Mouse (Mus musculus) heart, embryonic 12.5 days (tissue): ENCODE measurements at regions not wholly inside any gene's neighbourhood (a gene's known extent, or its start where the extent isn't known, plus 50 kb on each side); places are given as distances from the start of the nearest gene placed in this dataset.

Experiments
- ATAC-seq: fragments of 200-750 bp; cut with Nextera tagmentation; 2 replicates; pipeline ENCODE4 v1.8.0; 2017; ENCODE audit warnings: moderate TSS enrichment, moderate library complexity; ENCODE audit not compliant: insufficient number of reproducible peaks, low FRiP score
- H3K27ac ChIP-seq: fragments of 300-500 bp; sonication (generic); 2 replicates; pipeline ENCODE4 v1.5.1; 2016; ENCODE audit warnings: mild to moderate bottlenecking, moderate library complexity; ENCODE audit not compliant: poor library complexity, severe bottlenecking
- H3K27me3 ChIP-seq: fragments of 300-500 bp; sonication (generic); replicated peaks from 2 replicates; pipeline ENCODE4 v1.6.1; 2016; ENCODE audit warnings: mild to moderate bottlenecking, moderate library complexity
- H3K36me3 ChIP-seq: fragments of 300-500 bp; sonication (generic); 2 replicates; pipeline ENCODE4 v1.6.1; 2016; ENCODE audit warnings: mild to moderate bottlenecking, moderate library complexity
- H3K4me1 ChIP-seq: fragments of 300-500 bp; sonication (generic); replicated peaks from 2 replicates; pipeline ENCODE4 v1.6.1; 2016; ENCODE audit warnings: mild to moderate bottlenecking
- H3K4me2 ChIP-seq: fragments of 300-500 bp; sonication (generic); 2 replicates; pipeline ENCODE4 v1.6.1; 2016; ENCODE audit warnings: mild to moderate bottlenecking, moderate library complexity
- H3K4me3 ChIP-seq: fragments of 300-500 bp; sonication (generic); 2 replicates; pipeline ENCODE4 v1.5.1; 2016; ENCODE audit warnings: mild to moderate bottlenecking
- H3K9ac ChIP-seq: fragments of 300-500 bp; sonication (generic); 2 replicates; pipeline ENCODE4 v1.6.1; 2016; ENCODE audit warnings: mild to moderate bottlenecking, moderate library complexity
- H3K9me3 ChIP-seq: fragments of 300-500 bp; sonication (generic); replicated peaks from 2 replicates; pipeline ENCODE4 v1.6.1; 2016; ENCODE audit warnings: mild to moderate bottlenecking, moderate library complexity
- WGBS: fragments of 180-500 bp; shearing (Covaris S2); methylation state at CpG from one replicate; pipeline ENCODE4 v1.1.7; 2016; 5-methylcytosine and 5-hydroxymethylcytosine counted together

DNA sequence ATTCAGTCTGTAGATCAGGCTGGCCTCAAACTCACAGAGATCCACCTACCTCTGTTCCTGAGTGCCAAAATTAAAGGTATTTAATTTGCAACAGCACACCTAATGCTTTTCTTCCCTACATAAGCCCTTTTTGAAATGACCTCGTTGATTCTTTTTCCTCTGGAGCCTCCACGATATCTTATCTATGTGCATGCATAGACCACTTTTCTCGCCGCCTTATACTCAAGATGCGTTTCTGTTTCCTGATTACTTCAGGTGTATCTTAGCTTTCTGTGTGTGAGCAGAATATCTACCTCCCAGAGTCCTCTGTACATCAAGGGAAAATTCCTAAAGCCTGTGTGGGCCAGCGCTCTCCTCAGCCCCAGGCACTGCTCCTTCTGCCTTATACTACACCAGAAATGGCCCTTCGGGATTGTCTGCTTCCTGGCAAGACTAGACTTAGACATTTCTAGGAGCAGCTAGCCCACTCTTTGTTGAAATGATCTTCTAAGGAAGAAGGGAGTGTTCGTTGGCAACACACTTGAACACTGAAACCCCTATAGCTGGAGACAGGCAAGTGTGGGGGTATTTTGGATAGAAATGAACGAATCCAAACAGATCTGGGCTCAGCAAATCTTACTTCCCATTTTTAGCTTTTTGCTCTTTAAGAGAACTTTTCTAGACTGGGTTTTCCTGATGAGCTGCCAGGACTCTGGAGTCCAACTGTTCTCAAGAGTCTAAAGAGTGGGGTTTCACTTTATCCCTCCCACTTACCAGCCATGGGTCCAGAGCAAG, 54.0 kb upstream of the Rbm15 start:
- Histone ChIP-seq H3K4me3 (no peak overlapping the region), H3K9me3 (no peaks in the 10 kb centered on the region), H3K9ac (no peak overlapping the region), H3K4me1 (peaks cover 18% of the 10 kb centered on the region), H3K27me3 (peaks cover 13% of the 10 kb centered on the region; the same call in 1 of the 2 replicates), H3K4me2 (no peak overlapping the region), H3K27ac (no peak overlapping the region), H3K36me3 (no peaks in the 10 kb centered on the region)
- 61% methylated on average over 9 of the region's 9 CpGs for WGBS
- ATAC-seq: no peak

GRCm38 (mm10) chr3:107386432-107386831, 53.0 kb upstream of the Rbm15 start:
- no peaks in the 10 kb centered on the region for H3K36me3 ChIP-seq
- peaks cover 13% of the 10 kb centered on the region; the same call in 1 of the 2 replicates for H3K27me3 ChIP-seq
- ATAC-seq: no peak
- peak overlapping the region; percentile 10; the same call in 1 of the 2 replicates for H3K27ac ChIP-seq
- H3K4me3 ChIP-seq: no peak overlapping the region
- WGBS: 45% methylated on average over 6 of the region's 6 CpGs
- H3K4me2 ChIP-seq: no peak overlapping the region
- H3K9me3 ChIP-seq: no peaks in the 10 kb centered on the region
- H3K9ac ChIP-seq: no peak overlapping the region
- peaks cover 18% of the 10 kb centered on the region for H3K4me1 ChIP-seq
